Mouse (Mus musculus): ENCODE results near the gene Tctex1d2.
A peak's percentile ranks its signal among the peaks of the same experiment; 100 is the strongest.

Tctex1d2 gene

GRCm38 (mm10) chr16:32419517-32420483, at the start of gene Tctex1d2:
Tctex1d2 (plus strand) TSS chr16:32419702.
- DNase-seq = peak; percentile 93

DNA sequence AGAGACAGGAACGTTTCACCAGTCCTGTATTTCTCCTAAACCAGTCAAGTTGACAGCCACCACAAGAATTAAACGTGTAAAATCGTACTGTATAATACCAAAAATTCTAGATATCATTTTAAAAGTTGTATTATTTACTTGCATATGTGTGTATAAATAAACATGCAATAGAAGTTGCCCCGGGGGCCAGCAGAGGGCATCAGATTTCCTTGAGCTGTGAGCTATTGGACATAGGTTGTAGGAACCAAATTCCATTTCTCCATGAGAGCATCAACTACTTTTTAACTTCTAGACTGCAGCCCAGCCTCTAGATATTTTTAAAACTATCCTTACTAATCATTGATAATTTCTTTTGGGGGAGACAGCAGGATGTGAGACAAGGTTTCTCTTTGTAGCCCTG, 48.2 kb upstream of the Tctex1d2 start:
- DNase-seq = peak; percentile 57

DNA sequence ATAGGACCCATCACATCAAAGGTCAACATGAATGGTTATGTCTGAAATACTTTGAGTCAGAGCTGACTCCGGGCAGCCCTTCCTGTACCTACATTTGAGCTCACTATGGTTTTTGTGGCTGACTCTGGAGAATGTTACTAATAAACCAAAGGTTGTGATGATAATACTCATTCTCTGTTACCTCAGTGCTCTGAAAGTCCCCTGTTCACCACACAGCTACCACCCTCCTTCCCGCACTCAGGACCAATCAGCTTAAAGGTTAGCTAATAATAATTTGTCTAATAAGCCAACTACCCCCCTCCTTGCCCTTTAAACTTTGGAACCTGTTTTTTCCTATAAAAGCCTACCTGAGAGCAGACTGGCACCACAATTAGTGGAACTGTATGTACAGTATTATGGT, 39.9 kb upstream of the Tctex1d2 start:
- no peak for DNase-seq

GRCm38 (mm10) chr16:32382901-32383300, 36.6 kb upstream of the Tctex1d2 start:
- DNase-seq = no peak

GRCm38 (mm10) chr16:32384885-32385284, 34.6 kb upstream of the Tctex1d2 start:
- no peak for DNase-seq

- no peak for DNase-seq
These were observed 32.7 kb upstream of the Tctex1d2 start for GRCm38 (mm10) chr16:32386826-32387225.

GRCm38 (mm10) chr16:32389049-32389448, 30.5 kb upstream of the Tctex1d2 start:
- no peak for DNase-seq

GRCm38 (mm10) chr16:32389841-32390240, 29.7 kb upstream of the Tctex1d2 start:
- no peak for DNase-seq

DNA sequence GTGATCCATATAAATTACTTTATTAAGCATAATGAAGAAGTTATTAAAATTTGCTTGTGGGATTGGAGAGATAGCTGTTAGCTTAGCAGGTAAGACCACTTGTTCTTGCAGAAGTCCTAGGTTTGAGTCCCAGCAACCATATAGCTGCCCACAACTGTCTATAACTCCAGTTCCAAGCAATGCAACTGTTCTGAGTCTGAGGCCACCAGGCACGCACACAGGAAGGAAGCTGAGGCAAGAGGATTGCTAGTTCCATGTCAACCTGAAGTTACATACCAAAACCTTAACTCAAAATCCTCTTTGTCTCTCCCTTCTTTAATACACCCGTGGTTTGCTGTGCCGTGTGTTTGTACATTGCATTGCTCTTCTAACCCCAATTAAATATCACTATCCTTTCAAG, 28.6 kb upstream of the Tctex1d2 start:
- DNase-seq = no peak

DNA sequence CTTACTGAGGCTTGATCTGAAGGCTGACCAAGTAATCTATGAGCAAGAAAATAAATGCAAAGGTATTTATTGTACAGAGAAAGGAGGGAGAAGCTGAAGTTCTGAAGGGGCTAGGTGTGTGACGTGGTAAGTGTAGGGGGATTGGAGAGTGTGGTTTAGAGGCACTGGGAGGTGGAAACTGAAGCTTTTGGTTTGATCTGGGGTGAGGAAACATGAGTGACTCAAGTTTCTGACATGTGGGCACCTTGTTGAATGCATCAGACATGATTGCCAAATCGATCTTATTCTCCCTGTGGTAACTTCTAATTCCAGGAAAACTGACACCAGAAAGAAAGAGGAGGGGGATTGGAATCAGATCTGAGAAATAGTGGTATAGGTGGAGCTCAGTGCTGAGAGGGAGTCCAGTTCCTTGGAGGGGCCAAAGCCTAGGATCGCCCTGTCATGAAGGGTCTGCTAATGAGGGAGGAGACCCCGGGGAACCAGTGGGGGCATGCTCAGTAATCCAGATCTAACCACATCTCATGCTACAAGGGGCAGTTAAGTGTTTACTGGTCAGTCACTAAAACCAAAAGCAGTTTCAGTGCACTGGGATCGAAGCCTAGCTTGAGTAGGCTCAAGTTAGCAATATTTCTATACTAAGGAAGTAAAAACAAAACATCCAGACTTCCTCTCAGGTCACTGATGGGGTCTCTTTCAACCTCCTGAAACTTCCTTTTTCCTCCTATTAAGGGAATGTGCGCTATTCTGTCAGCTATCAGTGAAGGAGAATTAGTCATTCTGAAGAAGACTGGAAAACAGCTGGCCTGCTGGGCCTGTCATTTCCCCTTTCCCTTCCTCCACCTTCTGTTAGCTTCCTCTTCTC, 23.6 kb upstream of the Tctex1d2 start:
- DNase-seq = no peak

DNA sequence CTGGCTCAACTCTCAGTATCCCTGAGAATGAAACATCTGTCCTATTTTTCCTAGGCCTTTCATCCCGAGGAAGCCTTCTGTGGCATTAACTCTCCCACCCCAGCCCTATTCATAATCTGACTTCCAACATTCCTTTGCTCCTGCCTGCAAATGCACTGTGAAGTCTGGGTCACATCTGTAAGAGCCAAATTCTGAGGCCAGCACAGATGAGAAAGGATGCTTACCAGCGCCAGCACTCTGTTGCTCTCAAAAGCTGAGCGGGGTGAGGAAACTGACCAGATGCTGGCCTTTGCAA, 23.0 kb upstream of the Tctex1d2 start:
- no peak for DNase-seq

DNA sequence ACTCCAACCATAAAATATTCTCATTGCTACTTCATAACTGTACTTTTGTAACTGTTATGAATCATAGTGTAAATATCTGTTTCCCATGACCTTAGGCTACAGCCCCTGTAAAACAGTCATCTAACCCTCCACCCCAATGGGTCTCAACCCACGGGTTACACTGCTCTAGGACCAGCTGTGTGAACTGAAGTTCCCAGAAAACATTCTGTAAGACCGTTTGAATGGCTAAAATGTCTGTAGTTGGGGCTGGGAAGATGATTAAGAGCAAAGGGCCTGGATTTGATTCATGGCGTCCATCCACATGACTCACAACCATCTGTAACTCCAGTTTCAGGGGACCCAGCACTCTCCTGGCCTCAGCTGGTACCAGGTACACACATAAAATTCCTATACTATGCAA, 21.3 kb upstream of the Tctex1d2 start:
- DNase-seq = no peak

DNA sequence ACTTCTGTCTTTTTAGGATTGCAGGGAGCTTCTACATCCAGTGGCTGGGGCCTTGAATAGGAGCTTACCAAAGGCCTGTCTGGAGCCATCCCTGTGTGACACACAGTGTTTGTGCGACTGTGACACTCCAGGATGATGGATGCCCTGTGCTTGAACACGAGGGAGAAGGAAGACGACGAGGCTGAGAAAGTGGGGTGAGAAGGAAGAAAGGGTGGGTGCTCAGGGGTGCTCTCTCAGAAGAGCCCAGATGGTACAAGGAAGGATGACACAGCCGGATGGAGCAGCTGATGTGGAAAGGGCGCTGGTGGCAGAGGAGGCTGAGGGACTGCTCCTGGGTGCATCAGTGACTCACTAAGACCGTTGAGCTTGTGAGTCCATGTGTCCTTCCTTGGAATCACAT, 19.2 kb upstream of the Tctex1d2 start, which contains the start of gene Tm4sf19:
Gene Tm4sf19 (plus strand): TSS at position 240 of the 400 bp plus-strand sequence.
- DNase-seq = no peak

DNA sequence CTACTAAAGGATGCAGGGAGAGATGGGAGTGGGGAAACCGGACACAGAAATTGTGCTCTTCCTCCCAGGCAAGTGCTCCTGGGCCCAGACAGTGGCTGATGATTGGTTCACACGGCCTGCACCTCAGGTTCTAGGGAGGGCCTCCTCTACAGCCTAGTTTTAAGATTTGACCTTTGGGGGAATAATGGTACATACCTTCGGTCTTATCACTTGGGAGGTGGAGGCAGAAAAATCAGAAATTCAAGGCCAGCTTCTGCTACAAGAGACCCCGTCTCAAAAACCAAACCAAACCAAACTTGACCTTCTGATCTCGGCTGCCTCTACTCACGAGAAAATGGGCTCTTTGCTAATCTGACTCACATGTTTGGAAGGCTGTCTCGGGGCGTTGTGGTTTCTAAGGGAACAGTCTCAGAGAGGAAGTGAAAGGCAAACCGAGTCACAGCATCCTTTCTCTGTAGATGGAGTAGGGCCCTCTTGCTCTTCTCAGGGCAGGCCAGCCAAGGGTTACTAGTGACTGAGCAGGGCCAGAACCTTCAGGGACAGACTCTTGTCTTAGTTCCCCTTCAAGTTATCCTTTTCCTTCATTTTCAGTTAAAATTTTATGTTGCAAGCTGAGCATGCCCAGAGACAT, 18.1 kb upstream of the Tctex1d2 start:
- DNase-seq = no peak

DNA sequence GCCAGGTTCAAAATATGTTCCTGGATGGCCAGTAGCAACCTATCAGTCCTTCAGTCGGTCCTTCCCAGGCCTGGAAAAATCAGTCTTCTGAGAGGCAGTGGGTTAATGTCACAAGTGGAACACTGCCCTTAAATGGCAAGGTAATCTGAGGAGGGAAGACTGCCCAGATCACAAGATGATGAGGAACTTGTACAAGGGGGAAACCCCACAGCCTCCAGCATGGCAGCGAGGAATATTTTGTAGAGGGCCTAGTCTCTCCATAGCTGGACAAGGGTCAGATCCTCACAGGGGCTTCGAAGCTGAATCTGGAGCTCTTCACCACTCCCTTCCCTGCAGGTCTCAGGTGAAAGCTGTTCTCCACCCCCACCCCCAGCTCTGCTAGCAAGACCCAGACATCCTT, 16.7 kb upstream of the Tctex1d2 start:
- no peak for DNase-seq

DNA sequence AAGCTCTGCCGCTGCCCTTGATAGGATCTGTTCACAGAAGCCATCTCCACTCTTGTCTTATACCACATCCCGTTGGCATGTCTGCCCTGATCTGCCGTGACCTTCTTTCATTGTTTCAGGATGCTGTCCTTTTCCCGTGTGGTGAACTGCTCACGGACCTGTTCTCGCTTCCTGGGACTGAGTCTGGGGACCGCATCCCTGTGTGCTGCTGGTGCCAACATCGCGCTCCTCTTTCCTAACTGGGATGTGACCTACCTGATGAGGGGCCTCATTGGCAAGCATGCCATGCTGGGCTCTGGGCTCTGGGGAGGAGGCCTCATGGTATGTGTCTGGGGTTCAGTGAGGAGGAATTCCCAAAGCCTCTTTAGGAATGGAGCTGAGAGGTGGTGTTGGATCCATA, 13.8 kb upstream of the Tctex1d2 start:
- DNase-seq = no peak

GRCm38 (mm10) chr16:32406671-32407070, 12.8 kb upstream of the Tctex1d2 start:
- no peak for DNase-seq

- DNase-seq = no peak
These were observed 11.8 kb upstream of the Tctex1d2 start for GRCm38 (mm10) chr16:32407730-32408129.

GRCm38 (mm10) chr16:32417457-32417856, 2.0 kb upstream of the Tctex1d2 start:
- DNase-seq = no peak

GRCm38 (mm10) chr16:32427506-32427905, 8.0 kb downstream of the Tctex1d2 start:
- no peak for DNase-seq

- DNase-seq = peak; percentile 92
These were observed 11.1 kb downstream of the Tctex1d2 start, which contains the start of gene Pcyt1a for GRCm38 (mm10) chr16:32430474-32431046. Pcyt1a (plus strand) TSS chr16:32430921.

- no peak for DNase-seq
These were observed 11.6 kb downstream of the Tctex1d2 start for GRCm38 (mm10) chr16:32431047-32431591.

DNA sequence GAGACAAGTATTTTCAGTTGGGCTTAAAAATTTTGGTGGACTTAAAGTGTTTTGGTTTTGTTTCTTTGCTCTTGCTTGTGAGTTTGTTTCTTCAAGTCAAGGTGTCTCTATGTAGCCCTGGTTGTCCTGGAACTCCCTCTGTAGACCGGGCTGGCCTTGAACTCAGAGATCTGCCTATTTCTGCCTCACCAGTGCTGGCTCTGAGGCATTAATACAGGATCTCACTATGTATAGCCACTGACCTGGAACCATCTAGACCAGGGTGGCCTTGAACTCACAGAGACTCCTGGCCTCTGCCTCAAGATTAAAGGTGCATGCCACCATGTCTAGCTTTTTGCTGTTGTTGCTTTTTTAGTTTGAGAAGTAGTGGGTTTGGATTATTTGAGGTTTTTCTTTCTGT, 12.4 kb downstream of the Tctex1d2 start:
- no peak for DNase-seq

Data from kidney, adult 18-20 months (tissue).